Mouse (Mus musculus) embryo, embryonic 10 days (tissue): ENCODE measurements around the gene Slfn9.
A peak's percentile ranks its signal among the peaks of the same experiment; 100 is the strongest.
"Not testable (repeated sequence)": the region's sequence is repeated elsewhere in the genome, so short reads cannot be mapped to it uniquely, and the experiment has no call there.

Experiments
- DNase-seq: peaks from one replicate; pipeline ENCODE4 v3.0.0-alpha.2; 2015; ENCODE audit warnings: low spot score

The Slfn9 gene

DNA sequence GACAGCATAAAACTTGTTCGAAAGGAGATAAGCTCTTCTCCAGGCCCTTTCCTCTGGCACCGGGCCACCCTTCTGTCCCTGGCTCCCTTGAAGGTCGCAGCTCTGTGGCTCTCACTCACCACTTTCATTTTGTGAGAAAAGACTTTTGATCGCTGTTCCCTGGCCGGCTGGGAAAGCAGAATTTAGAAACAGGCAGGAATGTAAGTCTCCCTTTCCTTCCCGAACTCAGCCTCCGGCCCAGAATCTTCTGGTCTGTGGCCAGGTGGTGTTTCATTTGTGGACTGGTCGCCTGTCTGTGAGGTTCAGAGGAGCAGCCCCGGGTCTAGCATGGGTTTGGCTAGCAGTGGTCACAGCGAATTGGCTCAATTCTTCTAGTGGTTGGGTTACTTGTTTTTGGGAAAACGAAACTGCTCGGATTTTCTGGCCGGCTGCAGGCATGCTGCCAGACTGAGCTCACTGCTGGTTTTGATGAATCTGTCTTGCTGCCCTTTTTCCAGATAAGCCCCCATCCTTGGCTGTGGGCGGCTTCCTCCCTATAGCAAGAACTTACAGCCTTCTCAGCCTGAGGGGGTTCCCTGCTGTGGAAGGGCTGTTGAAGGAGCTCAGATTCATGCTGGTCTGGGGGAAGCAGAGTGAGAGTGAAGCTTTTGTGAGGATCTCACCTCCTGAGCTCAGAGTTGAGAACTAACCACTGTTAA lies at the start of gene Slfn9:
Slfn9 (minus strand) TSS at position 362 of the 698 bp plus-strand sequence.
- peak; percentile 31 for DNase-seq

GRCm38 (mm10) chr11:83041000-83041399 lies 49.4 kb upstream of the Slfn9 start:
- no peak for DNase-seq

GRCm38 (mm10) chr11:83040325-83040724 lies 48.7 kb upstream of the Slfn9 start:
- DNase-seq, result no peak

- no peak for DNase-seq
Observed at GRCm38 (mm10) chr11:83039796-83040195, 48.2 kb upstream of the Slfn9 start.

- DNase-seq, result no peak
Observed at GRCm38 (mm10) chr11:83039156-83039555, 47.5 kb upstream of the Slfn9 start.

DNA sequence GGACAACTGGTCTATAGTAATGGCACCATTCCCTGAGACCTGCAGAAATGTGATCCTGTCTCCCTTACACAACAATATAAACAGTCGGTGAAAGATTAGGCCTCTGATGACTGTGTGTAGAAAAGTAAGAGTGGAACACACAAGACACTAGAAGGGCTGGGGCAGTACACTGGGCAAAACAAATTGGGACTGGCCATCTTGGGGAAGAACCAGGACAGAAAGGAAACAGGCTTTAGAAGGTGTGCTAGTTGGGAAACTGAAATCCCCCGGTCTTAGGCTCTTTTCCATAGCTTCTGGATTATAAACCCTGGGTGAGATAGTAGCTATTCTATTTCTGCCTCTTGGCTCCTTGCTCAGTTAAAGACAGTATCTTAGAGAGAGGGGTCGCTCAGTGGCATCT lies 47.1 kb upstream of the Slfn9 start:
- not testable (repeated sequence) for DNase-seq

DNA sequence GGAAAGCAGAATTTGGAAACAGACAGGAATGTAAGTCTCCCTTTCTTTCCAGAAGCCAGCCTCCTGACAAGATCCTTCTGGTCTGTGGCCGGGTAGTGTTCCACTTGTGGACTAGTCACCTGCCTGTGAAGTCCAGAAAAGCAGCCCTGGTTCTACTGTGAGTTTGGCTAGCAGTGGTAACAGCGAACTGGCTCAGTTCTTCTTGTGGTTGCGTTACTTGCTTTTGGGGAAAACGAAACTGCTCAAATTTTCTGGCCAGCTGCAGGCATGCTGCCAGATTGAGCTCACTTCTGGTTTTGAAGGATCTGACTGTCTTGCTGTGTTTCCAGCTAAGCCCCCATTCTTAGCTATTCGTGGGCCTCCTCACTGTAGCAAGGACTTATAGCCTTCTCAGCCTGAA lies 29.0 kb upstream of the Slfn9 start, which contains the start of gene Slfn8:
Slfn8 (minus strand) TSS at position 190 of the 400 bp plus-strand sequence.
- no peak for DNase-seq

DNA sequence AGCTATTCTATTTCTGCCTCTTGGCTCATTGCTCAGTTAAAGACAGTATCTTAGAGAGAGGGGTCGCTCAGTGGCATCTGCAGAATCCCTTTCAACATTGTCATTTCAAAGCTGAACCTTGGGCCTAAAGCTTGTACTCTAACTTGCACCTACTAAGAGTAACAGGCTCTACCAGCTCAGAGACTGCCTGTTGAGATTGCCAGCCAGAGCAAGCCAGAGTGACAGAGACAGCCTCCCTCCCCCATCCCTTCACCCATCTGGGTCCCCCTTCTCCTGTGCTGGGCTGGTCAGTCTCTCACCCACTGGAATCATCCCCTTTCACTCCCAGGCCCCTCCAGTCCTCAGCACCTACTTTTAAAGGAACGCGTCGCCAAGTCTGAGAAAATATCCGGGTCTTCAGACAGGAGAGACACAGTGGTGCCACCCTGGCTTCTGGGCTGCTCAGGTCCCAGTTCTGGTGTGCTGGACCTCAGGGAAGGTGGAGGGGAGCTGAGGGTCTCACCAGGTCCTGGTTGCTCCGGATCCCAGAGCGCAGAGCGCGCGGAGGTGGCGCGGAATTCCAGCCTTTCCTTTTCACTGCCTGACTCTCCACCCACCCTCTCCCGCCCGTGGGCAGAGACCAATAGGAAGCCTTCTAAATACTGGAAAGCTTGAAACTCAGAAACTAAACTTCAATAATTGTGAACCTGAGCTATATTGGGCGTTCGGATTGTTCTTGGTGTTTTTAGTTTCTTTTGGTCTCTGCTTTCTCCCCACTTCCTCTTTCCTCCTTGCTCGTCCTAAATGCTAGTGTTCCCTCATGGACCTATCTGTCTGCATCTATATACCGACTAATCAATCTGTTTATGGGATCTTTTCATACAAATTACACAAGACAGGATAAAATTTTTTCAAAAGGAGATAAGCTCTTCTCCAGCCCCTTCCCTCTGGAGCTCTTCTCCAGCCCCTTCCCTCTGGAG lies 28.2 kb upstream of the Slfn9 start:
- not testable (repeated sequence) for DNase-seq

DNA sequence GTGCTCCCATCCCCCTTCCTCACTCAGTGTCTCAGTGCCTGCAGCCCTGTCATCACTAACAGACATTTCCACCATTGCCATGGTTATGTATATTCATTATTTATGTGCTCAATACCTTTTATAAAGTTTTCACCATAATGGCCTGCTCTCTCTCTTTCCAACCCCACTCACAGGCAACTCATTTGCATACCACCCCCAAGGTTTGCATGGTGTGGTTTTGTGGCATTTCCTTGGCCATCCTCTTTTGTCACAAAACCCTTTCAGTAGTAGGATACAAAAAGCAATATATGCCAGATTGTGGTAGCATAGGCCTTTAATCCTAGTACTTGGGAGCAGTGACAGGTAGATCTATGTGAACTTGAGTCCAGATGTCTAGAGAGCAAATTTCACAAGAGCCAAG lies 24.5 kb upstream of the Slfn9 start:
- DNase-seq, result no peak

DNA sequence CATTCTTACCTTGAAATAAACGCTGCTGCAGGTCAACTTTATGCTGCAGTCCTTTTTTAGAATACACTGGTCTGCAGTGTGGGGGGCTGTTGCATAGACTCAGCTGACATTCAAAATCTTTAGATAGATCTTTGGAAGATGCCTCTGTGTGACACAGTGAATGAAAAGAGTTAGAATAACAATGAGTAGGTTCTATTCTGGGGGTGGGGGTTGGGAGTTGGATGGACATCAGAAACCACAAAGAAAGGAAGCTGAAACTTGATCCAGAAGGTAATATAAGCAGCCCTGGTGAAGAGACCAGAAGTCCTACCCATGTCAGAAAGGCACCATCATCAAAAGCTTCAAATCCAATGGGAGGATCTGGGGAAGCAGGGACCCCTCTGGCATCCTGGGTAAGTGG lies 21.7 kb upstream of the Slfn9 start:
- DNase-seq, result no peak

- DNase-seq, result peak; percentile 71
Observed at GRCm38 (mm10) chr11:82990612-82991385, 831 bp downstream of the Slfn9 start.

GRCm38 (mm10) chr11:82989357-82989756 lies 2.3 kb downstream of the Slfn9 start:
- DNase-seq, result peak; percentile 31

GRCm38 (mm10) chr11:82987621-82988020 lies 4.0 kb downstream of the Slfn9 start:
- no peak for DNase-seq

GRCm38 (mm10) chr11:82983193-82983592 lies 8.4 kb downstream of the Slfn9 start:
- no peak for DNase-seq

DNA sequence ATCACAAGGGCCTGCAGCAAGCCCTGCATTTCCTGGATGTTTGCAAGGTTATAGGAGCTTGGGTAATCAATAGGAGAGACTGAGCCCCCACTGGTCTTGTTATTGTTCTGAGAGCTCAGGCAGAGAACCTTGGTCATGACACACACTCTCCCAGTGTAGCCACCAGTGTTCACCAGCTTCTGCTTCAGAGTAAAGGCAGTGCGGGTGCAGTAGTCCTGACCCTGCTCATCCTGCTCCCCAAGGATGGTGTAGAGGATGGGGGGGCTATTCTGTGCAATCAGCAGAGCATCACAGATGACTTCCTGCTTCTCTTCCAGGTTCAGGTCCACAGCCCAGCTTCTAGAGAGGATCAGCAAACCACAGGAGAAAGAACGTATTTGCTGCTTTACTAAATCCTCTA lies 9.2 kb downstream of the Slfn9 start:
- not testable (repeated sequence) for DNase-seq

DNA sequence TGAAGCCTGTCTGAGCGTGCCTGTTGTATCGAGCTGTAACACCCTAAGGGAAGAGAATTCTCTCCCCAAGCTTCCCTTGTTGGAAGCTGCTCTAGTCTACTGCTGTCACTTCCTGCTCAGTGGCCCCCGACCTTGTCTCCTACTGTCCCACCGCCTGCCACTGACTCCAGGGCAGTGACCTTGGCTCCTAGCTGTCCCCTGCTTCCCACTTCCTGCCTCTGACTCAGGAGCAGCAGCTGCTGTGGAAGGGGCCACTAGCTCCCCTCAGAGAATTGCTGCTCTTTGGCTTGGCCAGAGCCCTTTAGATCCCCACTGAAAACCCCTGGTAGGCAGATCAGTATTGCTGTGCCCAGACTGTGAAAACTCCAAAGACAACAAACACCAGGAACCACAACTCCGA lies 17.7 kb downstream of the Slfn9 start:
- no peak for DNase-seq

DNA sequence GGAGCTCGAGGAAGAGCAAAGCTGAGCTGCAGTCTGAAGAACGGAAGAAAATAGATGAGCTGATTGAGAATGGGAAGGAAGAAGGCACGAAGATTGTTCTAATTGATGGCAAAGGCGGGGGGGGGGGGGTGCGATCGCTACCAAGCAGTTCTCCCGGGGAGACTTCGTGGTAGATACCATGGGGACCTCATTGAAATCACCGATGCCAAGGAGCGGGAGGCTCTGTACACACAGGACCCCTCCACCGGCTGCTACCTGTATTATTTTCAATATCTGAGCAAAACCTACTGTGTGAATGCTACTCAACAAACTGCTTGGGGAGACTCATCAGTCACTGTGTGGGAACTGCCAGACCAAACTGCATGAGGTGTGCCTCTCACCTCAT lies 20.0 kb downstream of the Slfn9 start:
- DNase-seq, result no peak

GRCm38 (mm10) chr11:82970712-82971589 lies 20.7 kb downstream of the Slfn9 start:
- DNase-seq, result peak; percentile 71

DNA sequence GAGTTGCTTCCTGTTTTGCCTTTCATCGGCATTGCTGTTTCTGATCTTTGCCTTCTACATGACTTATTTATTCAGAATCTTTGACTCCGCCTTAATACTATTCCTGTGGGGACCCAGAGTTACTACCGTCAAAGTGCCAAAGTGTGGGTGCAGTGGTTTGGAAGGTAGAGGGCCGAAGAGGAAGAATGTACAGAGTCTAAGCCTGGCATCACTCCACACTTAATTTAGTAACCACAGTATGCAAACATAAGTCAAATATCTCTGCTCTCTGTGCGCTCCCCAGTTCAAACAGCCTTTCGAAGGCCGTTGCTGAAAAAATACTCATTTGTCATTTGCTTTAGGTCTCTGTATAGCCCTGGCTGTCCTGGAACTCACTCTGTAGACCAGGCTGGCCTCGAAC lies 29.4 kb downstream of the Slfn9 start:
- no peak for DNase-seq

DNA sequence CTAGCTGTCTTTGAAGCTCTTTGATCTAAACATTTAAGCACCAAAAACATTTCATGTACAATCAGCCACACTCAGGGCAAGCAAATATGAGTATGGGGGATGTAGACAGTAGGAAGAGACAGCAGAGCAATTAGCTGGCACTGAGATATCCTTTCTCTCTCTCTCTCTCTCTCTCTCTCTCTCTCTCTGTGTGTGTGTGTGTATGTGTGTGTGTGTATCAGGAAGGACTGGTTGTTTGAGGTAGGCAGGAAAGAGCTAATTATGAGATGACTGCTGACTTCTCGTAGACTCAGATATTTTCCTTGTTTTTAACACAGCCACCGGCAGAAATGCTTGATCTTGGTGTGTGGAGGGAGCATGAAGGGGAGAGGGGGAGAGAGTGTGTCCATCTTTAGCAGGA lies 29.9 kb downstream of the Slfn9 start:
- DNase-seq, result no peak

GRCm38 (mm10) chr11:82959613-82960012 lies 32.0 kb downstream of the Slfn9 start:
- DNase-seq, result peak; percentile 58
